Mouse (Mus musculus) heart, postnatal 0 days (tissue): ENCODE measurements around the gene Mrps6.

ENCODE experiments used
- CTCF ChIP-seq: IDR thresholded peaks from 2 replicates; pipeline ENCODE4 v1.5.1; 2016; ENCODE audit warnings: antibody characterized with exemption, control low read depth, low read depth
- EP300 ChIP-seq: IDR thresholded peaks from 2 replicates; pipeline ENCODE4 v1.6.1; 2016; ENCODE audit warnings: antibody characterized with exemption, low read depth

- no peak for TF ChIP-seq CTCF
- no peak for TF ChIP-seq EP300
Observed at GRCm38 (mm10) chr16:92120899-92121531, 62.9 kb downstream of the Mrps6 start.
